In genomic region chr15:78799029-78799428, GRCm38 (mm10) we compare ENCODE assay signal across 11 mouse cellular contexts. TPM values are rescaled to one million over a fixed set of nuclear protein-coding genes. Genes with fewer than 3 reads are reported as not detected.
DNase-seq lines count a peak whose midpoint lies in the region; ATAC-seq and TF ChIP-seq lines count a peak whose summit lies in the region.
"Had no signal": no experiment of that assay in that cellular context is flagged by ENCODE, and none has a peak within 500 bp of the region (broad histone marks: within the 10 kb centered on the region; RNA-seq: fewer than 3 reads in every experiment).

No protein-coding gene starts in this region.

- intact Hi-C loops in left cerebral cortex, postnatal 4 days (cut with DNase I), result no loop called here

- peak; percentile 23 for DNase-seq in embryo, embryonic 11 days
- DNase-seq in embryo, embryonic 10.5 days (ENCODE audit: low spot score), result no peak
- DNase-seq in layer of hippocampus, adult 2 months (ENCODE audit: low spot score in 2 of 2), result peak; percentile 41 to 44
- DNase-seq in layer of hippocampus, adult 11-12 months (ENCODE audit: low spot score), result no peak
- DNase-seq in left cerebral cortex, postnatal 4 days, result peak; percentile 82
- DNase-seq in spleen, postnatal 4 days (ENCODE audit: low spot score in 2 of 2), result no peak
- DNase-seq in urinary bladder, postnatal 10 days (ENCODE audit: low spot score), result no peak

- WGBS in embryonic facial prominence, embryonic 12.5 days, result 34% methylated on average over 21 of the region's 21 CpGs

- H3K36me3 ChIP-seq in embryonic facial prominence, embryonic 12.5 days, result no peaks in the 10 kb centered on the region

- peaks cover 7% of the 10 kb centered on the region; the same call in 1 of the 2 replicates for H3K4me1 ChIP-seq in embryonic facial prominence, embryonic 12.5 days

- 0 out of 2 replicates have a peak overlapping the region, but pooled peaks have one; percentile 11 for H3K4me2 ChIP-seq in embryonic facial prominence, embryonic 12.5 days (replicated peaks)

- peaks cover 42% of the 10 kb centered on the region for H3K27me3 ChIP-seq in embryonic facial prominence, embryonic 12.5 days

- no peak for TF ChIP-seq CTCF in layer of hippocampus, adult 2 months (conservative IDR thresholded peaks at IDR 0.05)

- no peaks in the 10 kb centered on the region for H3K9me3 ChIP-seq in embryonic facial prominence, embryonic 12.5 days

- H3K9ac ChIP-seq in embryonic facial prominence, embryonic 12.5 days, result no peak overlapping the region

- ATAC-seq in embryonic facial prominence, embryonic 12.5 days (ENCODE audit: insufficient number of reproducible peaks, insufficient read depth, low FRiP score, low TSS enrichment), result no peak

- H3K4me3 ChIP-seq in layer of hippocampus, adult 2 months, result no peak overlapping the region; the same call in 1 of the 2 replicates
- H3K4me3 ChIP-seq in embryonic facial prominence, embryonic 12.5 days, result no peak overlapping the region

- no peak overlapping the region for H3K27ac ChIP-seq in layer of hippocampus, adult 2 months
- H3K27ac ChIP-seq in embryonic facial prominence, embryonic 12.5 days, result no peak overlapping the region

RNA-seq across cellular contexts. Expression of gene Card10, which starts 3.8 kb away (rescaled TPM):
- 1 to 10 TPM; 5.4 to 5.5 TPM for total RNA-seq in layer of hippocampus, adult 2 months (2021)
- polyA plus RNA-seq in embryonic facial prominence, embryonic 12.5 days (2016; fragmentation: Nextera tagmentation; extraction: Ambion mirVana), result 3.6 TPM in 2 replicates
- total RNA-seq in left cerebral cortex, postnatal 4 days (2021), result 1 to 10 TPM; 5.2 to 5.4 TPM

RNA-seq across cellular contexts. Expression of gene Mfng, which starts 25.8 kb away (rescaled TPM):
- 1 to 10 TPM; 4.4 to 4.7 TPM for total RNA-seq in layer of hippocampus, adult 2 months (2021)
- 29.1 and 29.3 TPM in 2 replicates for polyA plus RNA-seq in embryonic facial prominence, embryonic 12.5 days (2016; fragmentation: Nextera tagmentation; extraction: Ambion mirVana)
- 1 to 10 TPM; 7.3 to 7.7 TPM for total RNA-seq in left cerebral cortex, postnatal 4 days (2021)

RNA-seq across cellular contexts. Expression of gene Cdc42ep1, which starts 43.4 kb away (rescaled TPM):
- total RNA-seq in layer of hippocampus, adult 2 months (2021), result 10 to 100 TPM; 12.2 to 13.7 TPM
- polyA plus RNA-seq in embryonic facial prominence, embryonic 12.5 days (2016; fragmentation: Nextera tagmentation; extraction: Ambion mirVana), result 25.6 and 25.7 TPM in 2 replicates
- 1 to 10 TPM; 8.3 to 9.1 TPM for total RNA-seq in left cerebral cortex, postnatal 4 days (2021)
- total RNA-seq: neutrophil, adult 5-6 weeks had no signal

RNA-seq across cellular contexts. Expression of gene Lgals2, which starts 56.3 kb away (rescaled TPM):
- not detected for total RNA-seq in layer of hippocampus, adult 2 months (2021)
- not detected in 2 replicates for polyA plus RNA-seq in embryonic facial prominence, embryonic 12.5 days (2016; fragmentation: Nextera tagmentation; extraction: Ambion mirVana)
- not detected for total RNA-seq in left cerebral cortex, postnatal 4 days (2021)
- total RNA-seq: left cerebral cortex, postnatal 14 days; neutrophil, adult 5-6 weeks had no signal
- polyA plus RNA-seq: heart, embryonic 14.5 days had no signal

Comparison
In these comparisons a context has a peak if more than half of its experiments do, and no peak if none do; other contexts are left out.
1. DNase-seq: peak in embryo, embryonic 11 days (single experiment), layer of hippocampus, adult 2 months (2 of 2) and left cerebral cortex, postnatal 4 days (single experiment); none in embryo, embryonic 10.5 days (single experiment), layer of hippocampus, adult 11-12 months (single experiment), spleen, postnatal 4 days (0 of 2) and urinary bladder, postnatal 10 days (single experiment).